ENCODE assay signal across 8 mouse cellular contexts in genomic region chr3:69004437-69005337, GRCm38 (mm10). TPM values are rescaled to one million over a fixed set of nuclear protein-coding genes. Genes with fewer than 3 reads are reported as not detected.
DNase-seq lines count a peak whose midpoint lies in the region; ATAC-seq and TF ChIP-seq lines count a peak whose summit lies in the region.

TSS of gene Ift80 (minus strand) at chr3:69004570.
TSS of gene Smc4 (plus strand) at chr3:69004738.

- H3K79me2 ChIP-seq in C2C12 (ENCODE audit: control insufficient read depth, insufficient read depth) (peaks cover 94% of the 10 kb centered on the region), myocyte (ENCODE audit: control insufficient read depth, insufficient read depth) (peaks cover 62% of the 10 kb centered on the region)
- H3K79me2 ChIP-seq in liver, adult 2 months (ENCODE audit: control insufficient read depth, insufficient read depth, low read length) = no peaks in the 10 kb centered on the region; the same call in 1 of the 2 replicates

- H3K4me3 ChIP-seq in C2C12 (ENCODE audit: insufficient read depth, poor library complexity, severe bottlenecking) = peak within 1 kb of the TSS; percentile 97
- H3K4me3 ChIP-seq in erythroblast, embryonic 14.5 days (replicated peaks) = peak within 1 kb of the TSS; percentile 90
- H3K4me3 ChIP-seq in heart, embryonic 11.5 days (ENCODE audit: low read depth, low read length) = peak within 1 kb of the TSS; percentile 81
- peak within 1 kb of the TSS; percentile 88 for H3K4me3 ChIP-seq in kidney, embryonic 16.5 days (ENCODE audit: low read length)
- H3K4me3 ChIP-seq in liver, adult 2 months (ENCODE audit: insufficient read depth, low read depth, low read length) = peak within 1 kb of the TSS; percentile 90
- H3K4me3 ChIP-seq in myocyte = peak within 1 kb of the TSS; percentile 99

- peak within 1 kb of the TSS; percentile 97 for H3K27ac ChIP-seq in heart, embryonic 11.5 days (ENCODE audit: low read depth, low read length)
- H3K27ac ChIP-seq in kidney, embryonic 16.5 days (ENCODE audit: low read length) = peak within 1 kb of the TSS; percentile 95
- H3K27ac ChIP-seq in liver, adult 2 months (replicated peaks; ENCODE audit: insufficient read depth, low read depth, low read length) = peak within 1 kb of the TSS; percentile 97

- peak within 1 kb of the TSS; percentile 75 for H3K4me2 ChIP-seq in heart, embryonic 11.5 days
- H3K4me2 ChIP-seq in kidney, embryonic 16.5 days (replicated peaks; ENCODE audit: low read depth, low read length) = peak within 1 kb of the TSS; percentile 70
- H3K4me2 ChIP-seq in myocyte (ENCODE audit: low read depth) = peak within 1 kb of the TSS; percentile 77

- no peaks in the 10 kb centered on the region for H3K27me3 ChIP-seq in C2C12 (ENCODE audit: control insufficient read depth, insufficient read depth, insufficient read length)
- no peaks in the 10 kb centered on the region for H3K27me3 ChIP-seq in erythroblast, embryonic 14.5 days (ENCODE audit: control insufficient read depth)
- H3K27me3 ChIP-seq in heart, embryonic 11.5 days (ENCODE audit: control insufficient read depth, insufficient read depth, low read length) = no peaks in the 10 kb centered on the region
- H3K27me3 ChIP-seq in kidney, embryonic 16.5 days (ENCODE audit: insufficient read depth, low read length) = no peaks in the 10 kb centered on the region
- H3K27me3 ChIP-seq in liver, adult 2 months (ENCODE audit: control insufficient read depth, insufficient read depth, low read length) = no peaks in the 10 kb centered on the region
- no peaks in the 10 kb centered on the region for H3K27me3 ChIP-seq in myocyte (ENCODE audit: control insufficient read depth, insufficient read depth, insufficient read length)
- no peaks in the 10 kb centered on the region for H3K27me3 ChIP-seq in splenic B cell, adult 2 months (ENCODE audit: control insufficient read depth, insufficient read depth, low read length, poor library complexity, severe bottlenecking)

- peaks cover 41% of the 10 kb centered on the region for H3K4me1 ChIP-seq in erythroblast, embryonic 14.5 days (ENCODE audit: control insufficient read depth)
- no peaks in the 10 kb centered on the region; the same call in 1 of the 2 replicates for H3K4me1 ChIP-seq in heart, embryonic 11.5 days (ENCODE audit: control insufficient read depth, insufficient read depth, low read length)
- H3K4me1 ChIP-seq in kidney, embryonic 16.5 days (ENCODE audit: insufficient read depth, low read length) = peaks cover 16% of the 10 kb centered on the region
- peaks cover 2% of the 10 kb centered on the region; the same call in 1 of the 2 replicates for H3K4me1 ChIP-seq in liver, adult 2 months (ENCODE audit: control insufficient read depth, insufficient read depth, low read length)

- no peak for TF ChIP-seq POLR2A in brain, embryonic 14.5 days (IDR thresholded peaks at IDR 0.05; ENCODE audit: borderline replicate concordance, extremely low read depth, insufficient read depth, insufficient read length, poor library complexity, severe bottlenecking)
- no peak for TF ChIP-seq POLR2A in liver, adult 2 months (IDR thresholded peaks at IDR 0.05; ENCODE audit: extremely low read depth, insufficient read depth, low read length)
- peak; percentile 62 for TF ChIP-seq POLR2A in myocyte (IDR thresholded peaks at IDR 0.05; ENCODE audit: insufficient read length, low read depth)

- H3K9me3 ChIP-seq in erythroblast, embryonic 14.5 days (ENCODE audit: control insufficient read depth, low read length) = peaks cover 4% of the 10 kb centered on the region
- no peaks in the 10 kb centered on the region for H3K9me3 ChIP-seq in heart, embryonic 11.5 days (replicated peaks; ENCODE audit: control insufficient read depth, low read length)
- H3K9me3 ChIP-seq in kidney, embryonic 16.5 days (ENCODE audit: low read length) = no peaks in the 10 kb centered on the region

- no peak for TF ChIP-seq CTCF in C2C12 (IDR thresholded peaks at IDR 0.05; ENCODE audit: control insufficient read depth, insufficient read depth, insufficient read length)
- no peak for TF ChIP-seq CTCF in brain, embryonic 14.5 days (IDR thresholded peaks at IDR 0.05; ENCODE audit: borderline replicate concordance, extremely low read depth, insufficient read depth, insufficient read length)
- TF ChIP-seq CTCF in liver, adult 2 months (IDR thresholded peaks at IDR 0.05; ENCODE audit: low read depth, low read length) = no peak

- WGBS in heart, embryonic 11.5 days (ENCODE audit: insufficient replicate concordance) = under 1% methylated on average over 76 of the region's 76 CpGs
- WGBS in kidney, embryonic 16.5 days = under 1% methylated on average over 76 of the region's 76 CpGs
- under 1% methylated on average over 76 of the region's 76 CpGs for WGBS in liver, adult 2 months

- peaks cover 32% of the 10 kb centered on the region for H3K36me3 ChIP-seq in C2C12 (ENCODE audit: control insufficient read depth, insufficient read depth)
- H3K36me3 ChIP-seq in erythroblast, embryonic 14.5 days (ENCODE audit: control insufficient read depth) = peaks cover 70% of the 10 kb centered on the region
- H3K36me3 ChIP-seq in heart, embryonic 11.5 days (ENCODE audit: control insufficient read depth, insufficient read depth, low read length) = no peaks in the 10 kb centered on the region; the same call in 1 of the 2 replicates
- 0 out of 2 replicates have a peak, but pooled peaks cover 4% of the 10 kb centered on the region for H3K36me3 ChIP-seq in kidney, embryonic 16.5 days (ENCODE audit: insufficient read depth, low read length)
- 0 out of 2 replicates have a peak, but pooled peaks cover 3% of the 10 kb centered on the region for H3K36me3 ChIP-seq in liver, adult 2 months (ENCODE audit: control insufficient read depth, insufficient read depth, low read length)
- H3K36me3 ChIP-seq in myocyte (ENCODE audit: control insufficient read depth, insufficient read depth) = peaks cover 5% of the 10 kb centered on the region
- no peaks in the 10 kb centered on the region for H3K36me3 ChIP-seq in splenic B cell, adult 2 months (ENCODE audit: control insufficient read depth, insufficient read depth, low read length, poor library complexity, severe bottlenecking)

- H3K79me3 ChIP-seq in C2C12 (ENCODE audit: low read depth) = peaks cover 65% of the 10 kb centered on the region

- peak within 1 kb of the TSS; percentile 98 for H3K9ac ChIP-seq in heart, embryonic 11.5 days (ENCODE audit: low read depth, low read length)
- peak within 1 kb of the TSS; percentile 93 for H3K9ac ChIP-seq in kidney, embryonic 16.5 days (replicated peaks; ENCODE audit: low read length)
- peak within 1 kb of the TSS; percentile 88 for H3K9ac ChIP-seq in liver, adult 2 months (ENCODE audit: low read depth, low read length)

- peak; percentile 99 for DNase-seq in brain, embryonic 14.5 days (ENCODE audit: low read depth)
- DNase-seq in liver, adult 2 months (ENCODE audit: extremely low read depth, low read depth, low spot score) = peak; percentile 87
- DNase-seq in splenic B cell, adult 2 months (ENCODE audit: low read depth, low spot score) = peak; percentile 98

- H3ac ChIP-seq in C2C12 (ENCODE audit: control insufficient read depth, insufficient read length, low read depth) (peak within 1 kb of the TSS; percentile 83), myocyte (ENCODE audit: control insufficient read depth, insufficient read length) (peak within 1 kb of the TSS; percentile 83)

- peak; percentile 92 for ATAC-seq in heart, embryonic 11.5 days (replicated peaks; ENCODE audit: insufficient number of reproducible peaks, low FRiP score, low TSS enrichment)
- peak; percentile 94 for ATAC-seq in kidney, embryonic 16.5 days (ENCODE audit: low FRiP score, low TSS enrichment)

TF ChIP-seq in C2C12, 6 proteins besides CTCF, POLR2A, EP300 and RAD21:
- TF ChIP-seq MAX (IDR thresholded peaks at IDR 0.05) (peak; percentile 11), USF1 (IDR thresholded peaks at IDR 0.05; ENCODE audit: low read depth) (no peak), FOSL1 (IDR thresholded peaks at IDR 0.05; ENCODE audit: insufficient read depth, low read length, poor library complexity, severe bottlenecking) (no peak), CEBPB (IDR thresholded peaks at IDR 0.05; ENCODE audit: low read depth) (peak; percentile 84)
TF ChIP-seq in C2C12: peak in this region for 2.

TF ChIP-seq in myocyte, 11 proteins besides CTCF, POLR2A, EP300 and RAD21 (continues in another document):
- no peak for TF ChIP-seq MAX (IDR thresholded peaks at IDR 0.05; ENCODE audit: low read depth)
- no peak for TF ChIP-seq MYOD1 (IDR thresholded peaks at IDR 0.05; ENCODE audit: control insufficient read depth in 1 of 3, insufficient read length in 2 of 3, low read depth in 2 of 3)
- peak; percentile 68 for TF ChIP-seq CEBPB (IDR thresholded peaks at IDR 0.05; ENCODE audit: insufficient read depth, poor library complexity, severe bottlenecking)
- TF ChIP-seq POLR2AphosphoS2 (IDR thresholded peaks at IDR 0.05; ENCODE audit: insufficient read length, low read depth) = peak; percentile 48
- TF ChIP-seq E2F4 (IDR thresholded peaks at IDR 0.05; ENCODE audit: insufficient read depth) = peak; percentile 95
- TF ChIP-seq USF1 (IDR thresholded peaks at IDR 0.05; ENCODE audit: low read depth) = no peak
- TF ChIP-seq TCF12 (IDR thresholded peaks at IDR 0.05; ENCODE audit: insufficient read depth, poor library complexity, severe bottlenecking) = no peak
- no peak for TF ChIP-seq TCF3 (IDR thresholded peaks at IDR 0.05; ENCODE audit: insufficient read length, low read depth)
- TF ChIP-seq REST (IDR thresholded peaks at IDR 0.05; ENCODE audit: insufficient read depth, insufficient read length) = no peak
- no peak for TF ChIP-seq SRF (IDR thresholded peaks at IDR 0.05; ENCODE audit: control insufficient read depth, insufficient read length, low read depth)

RNA-seq across cellular contexts. Expression of gene Ift80, which starts in this region (rescaled TPM):
- polyA plus RNA-seq in C2C12 (2012; fragmentation: generic; extraction: Trizol) (4.1 TPM), myocyte (2012; fragmentation: generic; extraction: Trizol) (3.5 TPM)
- polyA plus RNA-seq in brain, embryonic 14.5 days (2012; rRNA removed) = 11.4 and 12.9 TPM in 2 replicates
- 0.20 and 0.41 TPM in 2 replicates for polyA plus RNA-seq in erythroblast, embryonic 14.5 days (2012)
- 8.3 and 9.5 TPM in 2 replicates for polyA plus RNA-seq in heart, embryonic 11.5 days (2014; fragmentation: Nextera tagmentation; extraction: Ambion mirVana)
- 18.8 and 20.1 TPM in 2 replicates for polyA plus RNA-seq in kidney, embryonic 16.5 days (2015; fragmentation: Nextera tagmentation; extraction: Ambion mirVana)
- 3.3 and 4.1 TPM in 2 replicates for total RNA-seq in liver, adult 2 months (2014; rRNA removed)
- 0.76 and 0.98 TPM in 2 replicates for polyA plus RNA-seq in liver, adult 2 months (2012; rRNA removed)

RNA-seq across cellular contexts. Expression of gene Smc4, which starts in this region (rescaled TPM):
- polyA plus RNA-seq in C2C12 (2012; fragmentation: generic; extraction: Trizol) = 26.4 TPM
- 21.2 and 22.0 TPM in 2 replicates for polyA plus RNA-seq in brain, embryonic 14.5 days (2012; rRNA removed)
- 17.0 and 17.3 TPM in 2 replicates for polyA plus RNA-seq in erythroblast, embryonic 14.5 days (2012)
- 165 and 180 TPM in 2 replicates for polyA plus RNA-seq in heart, embryonic 11.5 days (2014; fragmentation: Nextera tagmentation; extraction: Ambion mirVana)
- 153 and 173 TPM in 2 replicates for polyA plus RNA-seq in kidney, embryonic 16.5 days (2015; fragmentation: Nextera tagmentation; extraction: Ambion mirVana)
- total RNA-seq in liver, adult 2 months (2014; rRNA removed) = 6.4 and 8.6 TPM in 2 replicates
- polyA plus RNA-seq in liver, adult 2 months (2012; rRNA removed) = 1.0 and 1.1 TPM in 2 replicates
- 14.2 TPM for polyA plus RNA-seq in myocyte (2012; fragmentation: generic; extraction: Trizol)

Comparison
In these comparisons a context has a peak if more than half of its experiments do, and no peak if none do; other contexts are left out.
1. Peak in every context shown above with its lines: DNase-seq, ATAC-seq, H3K4me3 ChIP-seq and H3K27ac ChIP-seq.